Mouse (Mus musculus) hindbrain, embryonic 11.5 days (tissue): ENCODE measurements at regions not wholly inside any gene's neighbourhood (a gene's known extent, or its start where the extent isn't known, plus 50 kb on each side); places are given as distances from the start of the nearest gene placed in this dataset.

Experiments
- ATAC-seq: fragments of 200-750 bp; cut with Nextera tagmentation; 2 replicates; pipeline ENCODE4 v1.8.0; 2017; ENCODE audit warnings: mild to moderate bottlenecking, moderate TSS enrichment, moderate library complexity; ENCODE audit not compliant: low FRiP score
- DNase-seq: peaks from one replicate; pipeline ENCODE4 v3.0.0-alpha.2; 2015; ENCODE audit warnings: low spot score
- H3K27ac ChIP-seq: fragments of 300-500 bp; sonication (generic); 2 replicates; pipeline ENCODE4 v1.5.1; 2014; ENCODE audit warnings: mild to moderate bottlenecking, low read depth, low read length
- H3K27me3 ChIP-seq: fragments of 300-500 bp; sonication (generic); 2 replicates; pipeline ENCODE4 v1.6.1; 2014; ENCODE audit warnings: mild to moderate bottlenecking, low read length, moderate library complexity, mixed read lengths; ENCODE audit not compliant: control insufficient read depth, insufficient read depth
- H3K36me3 ChIP-seq: fragments of 300-500 bp; sonication (generic); 2 replicates; pipeline ENCODE4 v1.6.1; 2014; ENCODE audit warnings: mild to moderate bottlenecking, low read length, moderate library complexity, mixed read lengths; ENCODE audit not compliant: control insufficient read depth, insufficient read depth
- H3K4me1 ChIP-seq: fragments of 300-500 bp; sonication (generic); replicated peaks from 2 replicates; pipeline ENCODE4 v1.6.1; 2014; ENCODE audit warnings: low read length, mixed read lengths; ENCODE audit not compliant: control insufficient read depth, insufficient read depth
- H3K4me2 ChIP-seq: fragments of 300-500 bp; sonication (generic); replicated peaks from 2 replicates; pipeline ENCODE4 v1.6.1; 2014; ENCODE audit warnings: mild to moderate bottlenecking, low read depth, low read length
- H3K4me3 ChIP-seq: fragments of 300-500 bp; sonication (generic); 2 replicates; pipeline ENCODE4 v1.5.1; 2014; ENCODE audit warnings: low read depth, low read length
- H3K9ac ChIP-seq: fragments of 300-500 bp; sonication (generic); 2 replicates; pipeline ENCODE4 v1.6.1; 2014; ENCODE audit warnings: low read depth, low read length
- H3K9me3 ChIP-seq: fragments of 300-500 bp; sonication (generic); 2 replicates; pipeline ENCODE4 v1.6.1; 2016; ENCODE audit warnings: low read length; ENCODE audit not compliant: control insufficient read depth
- WGBS: fragments of 180-500 bp; shearing (Covaris S2); extraction: QIAGEN DNeasy Blood & Tissue Kit; methylation state at CpG from one replicate; pipeline ENCODE4 v1.1.7; 2014; 5-methylcytosine and 5-hydroxymethylcytosine counted together

DNA sequence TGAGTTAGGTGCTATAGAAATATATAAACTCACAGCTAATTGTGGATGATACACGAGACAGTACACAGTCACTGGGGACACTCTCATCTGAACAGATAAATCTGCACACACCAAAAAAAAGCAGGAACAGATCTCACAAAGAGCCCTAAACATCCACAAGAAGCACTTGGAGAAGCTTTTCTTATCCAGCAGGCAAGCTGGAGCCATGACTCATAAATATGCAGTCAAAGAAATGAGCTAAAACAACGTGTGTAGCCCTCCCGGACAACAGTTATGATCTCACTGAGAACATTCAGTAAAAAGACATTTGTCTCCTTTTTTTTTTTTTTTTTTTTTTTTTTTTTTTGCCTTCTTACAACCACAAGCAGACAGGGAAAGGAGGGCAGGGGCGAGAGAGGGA is 235.1 kb upstream of the Elac2 start:
- H3K36me3 ChIP-seq: no peaks in the 10 kb centered on the region
- H3K4me3 ChIP-seq: no peak overlapping the region
- no peaks in the 10 kb centered on the region for H3K4me1 ChIP-seq
- no peak for DNase-seq
- 86% methylated on average over 4 of the region's 4 CpGs for WGBS
- H3K9me3 ChIP-seq: no peaks in the 10 kb centered on the region
- H3K27ac ChIP-seq: no peak overlapping the region
- no peak for ATAC-seq
- H3K9ac ChIP-seq: no peak overlapping the region
- H3K4me2 ChIP-seq: no peak overlapping the region
- H3K27me3 ChIP-seq: no peaks in the 10 kb centered on the region

GRCm38 (mm10) chr11:64746146-64746545 is 232.7 kb upstream of the Elac2 start:
- Histone ChIP-seq H3K36me3 (no peaks in the 10 kb centered on the region), H3K27me3 (no peaks in the 10 kb centered on the region), H3K4me1 (no peaks in the 10 kb centered on the region), H3K4me2 (no peak overlapping the region), H3K9ac (no peak overlapping the region), H3K27ac (no peak overlapping the region), H3K4me3 (no peak overlapping the region), H3K9me3 (no peaks in the 10 kb centered on the region)
- ATAC-seq: no peak
- no peak for DNase-seq
- 86% methylated on average over 6 of the region's 6 CpGs for WGBS

- no peaks in the 10 kb centered on the region for H3K36me3 ChIP-seq
- H3K4me3 ChIP-seq: no peak overlapping the region
- no peaks in the 10 kb centered on the region for H3K27me3 ChIP-seq
- H3K4me2 ChIP-seq: no peak overlapping the region
- no peak overlapping the region for H3K27ac ChIP-seq
- no peak overlapping the region for H3K9ac ChIP-seq
- 69% methylated on average over 9 of the region's 9 CpGs for WGBS
- H3K4me1 ChIP-seq: no peaks in the 10 kb centered on the region
- no peak for ATAC-seq
- DNase-seq: no peak
- H3K9me3 ChIP-seq: no peaks in the 10 kb centered on the region
Measured at GRCm38 (mm10) chr11:64749976-64750375, 228.9 kb upstream of the Elac2 start.

GRCm38 (mm10) chr11:64752299-64752698 is 226.5 kb upstream of the Elac2 start:
- Histone ChIP-seq H3K4me3 (no peak overlapping the region), H3K27me3 (no peaks in the 10 kb centered on the region), H3K4me1 (no peaks in the 10 kb centered on the region), H3K9me3 (no peaks in the 10 kb centered on the region), H3K4me2 (no peak overlapping the region), H3K36me3 (no peaks in the 10 kb centered on the region), H3K27ac (no peak overlapping the region), H3K9ac (no peak overlapping the region)
- no peak for DNase-seq
- no peak for ATAC-seq
- WGBS: 65% methylated on average over 3 of the region's 3 CpGs

- Histone ChIP-seq H3K27me3 (no peaks in the 10 kb centered on the region), H3K27ac (no peak overlapping the region), H3K4me2 (no peak overlapping the region), H3K9ac (no peak overlapping the region), H3K36me3 (no peaks in the 10 kb centered on the region), H3K9me3 (no peaks in the 10 kb centered on the region), H3K4me1 (no peaks in the 10 kb centered on the region), H3K4me3 (no peak overlapping the region)
- ATAC-seq (no peak), DNase-seq (no peak)
- whole genome bisulfite sequencing: 44% methylated on average over 7 of the region's 7 CpGs
Measured at GRCm38 (mm10) chr11:64752816-64753215, 226.0 kb upstream of the Elac2 start.

DNA sequence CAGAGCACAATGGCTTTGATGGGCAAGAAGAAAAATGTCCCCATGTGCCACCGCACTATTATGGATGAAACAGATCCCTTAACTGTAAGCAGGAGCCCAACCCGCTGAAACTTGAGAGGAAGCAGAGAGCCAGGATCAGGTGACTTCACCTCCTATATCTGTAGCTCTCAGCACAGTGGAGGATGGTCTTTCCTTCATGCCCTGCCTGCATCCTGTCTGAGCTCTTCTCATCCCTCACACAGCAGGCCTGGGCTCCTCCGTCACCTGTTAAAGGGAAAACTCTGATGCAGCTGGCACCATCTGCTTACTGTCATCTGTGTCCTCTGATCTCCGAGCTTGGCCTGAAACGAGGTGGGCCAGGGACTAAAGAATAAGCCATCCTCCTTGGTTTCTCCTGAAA is 224.8 kb upstream of the Elac2 start:
- H3K9ac ChIP-seq: no peak overlapping the region
- no peaks in the 10 kb centered on the region for H3K4me1 ChIP-seq
- no peak overlapping the region for H3K27ac ChIP-seq
- H3K27me3 ChIP-seq: no peaks in the 10 kb centered on the region
- no peak overlapping the region for H3K4me2 ChIP-seq
- ATAC-seq: no peak
- H3K36me3 ChIP-seq: no peaks in the 10 kb centered on the region
- H3K9me3 ChIP-seq: no peaks in the 10 kb centered on the region
- no peak for DNase-seq
- WGBS: 56% methylated on average over 5 of the region's 5 CpGs
- no peak overlapping the region for H3K4me3 ChIP-seq

DNA sequence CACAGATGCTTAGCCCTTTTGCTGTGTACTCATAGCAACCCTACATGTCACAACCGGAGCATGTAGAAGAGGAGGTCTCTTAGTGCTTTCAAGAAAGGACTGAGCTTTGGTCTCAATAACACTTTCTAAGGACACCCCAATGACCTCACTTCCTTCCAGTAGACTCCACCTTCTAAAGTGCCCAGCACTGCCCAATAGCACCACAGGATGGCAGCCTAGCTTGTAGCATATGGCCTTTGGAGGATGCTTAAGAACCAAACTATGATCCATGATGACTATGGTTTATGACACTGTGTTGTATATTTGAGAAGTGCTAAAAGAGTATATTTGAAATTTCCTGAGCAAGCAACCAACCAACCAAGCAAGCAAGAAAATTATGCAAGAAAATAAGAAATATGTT is 223.3 kb upstream of the Elac2 start:
- Histone ChIP-seq H3K27ac (no peak overlapping the region), H3K36me3 (no peaks in the 10 kb centered on the region), H3K4me3 (no peak overlapping the region), H3K4me2 (no peak overlapping the region), H3K9ac (no peak overlapping the region), H3K27me3 (no peaks in the 10 kb centered on the region), H3K4me1 (no peaks in the 10 kb centered on the region), H3K9me3 (no peaks in the 10 kb centered on the region)
- WGBS: 96% methylated on average over 1 of the region's 1 CpGs
- ATAC-seq (no peak), DNase-seq (no peak)

- Histone ChIP-seq H3K4me1 (no peaks in the 10 kb centered on the region), H3K4me2 (no peak overlapping the region), H3K27ac (no peak overlapping the region), H3K27me3 (no peaks in the 10 kb centered on the region), H3K9ac (no peak overlapping the region), H3K36me3 (no peaks in the 10 kb centered on the region), H3K9me3 (no peaks in the 10 kb centered on the region), H3K4me3 (no peak overlapping the region)
- 96% methylated on average over 3 of the region's 3 CpGs for WGBS
- DNase-seq (no peak), ATAC-seq (no peak)
Measured at GRCm38 (mm10) chr11:64760626-64761025, 218.2 kb upstream of the Elac2 start.

GRCm38 (mm10) chr11:64762755-64763154 is 216.1 kb upstream of the Elac2 start:
- H3K4me1 ChIP-seq: no peaks in the 10 kb centered on the region
- ATAC-seq (no peak), DNase-seq (no peak)
- no peak overlapping the region for H3K4me2 ChIP-seq
- no peak overlapping the region for H3K4me3 ChIP-seq
- no peak overlapping the region for H3K9ac ChIP-seq
- 84% methylated on average over 3 of the region's 3 CpGs for WGBS
- H3K36me3 ChIP-seq: no peaks in the 10 kb centered on the region
- no peaks in the 10 kb centered on the region for H3K9me3 ChIP-seq
- H3K27ac ChIP-seq: no peak overlapping the region
- no peaks in the 10 kb centered on the region for H3K27me3 ChIP-seq
